Mouse (Mus musculus) T-helper 17 cell (primary cell): ENCODE results near the gene Saa2.

Experiments used
- in situ Hi-C, 2 experiments: fragments of 300-600 bp; cut with MboI, MseI; formaldehyde crosslinking; loops; 1 replicate in 1 of 2; 2 replicates in 1 of 2; pipeline ENCODE4 v1.15.1; 2025; ENCODE audit warnings: high pct_unique_total_duplicates in 2 of 2

Saa2 gene

DNA sequence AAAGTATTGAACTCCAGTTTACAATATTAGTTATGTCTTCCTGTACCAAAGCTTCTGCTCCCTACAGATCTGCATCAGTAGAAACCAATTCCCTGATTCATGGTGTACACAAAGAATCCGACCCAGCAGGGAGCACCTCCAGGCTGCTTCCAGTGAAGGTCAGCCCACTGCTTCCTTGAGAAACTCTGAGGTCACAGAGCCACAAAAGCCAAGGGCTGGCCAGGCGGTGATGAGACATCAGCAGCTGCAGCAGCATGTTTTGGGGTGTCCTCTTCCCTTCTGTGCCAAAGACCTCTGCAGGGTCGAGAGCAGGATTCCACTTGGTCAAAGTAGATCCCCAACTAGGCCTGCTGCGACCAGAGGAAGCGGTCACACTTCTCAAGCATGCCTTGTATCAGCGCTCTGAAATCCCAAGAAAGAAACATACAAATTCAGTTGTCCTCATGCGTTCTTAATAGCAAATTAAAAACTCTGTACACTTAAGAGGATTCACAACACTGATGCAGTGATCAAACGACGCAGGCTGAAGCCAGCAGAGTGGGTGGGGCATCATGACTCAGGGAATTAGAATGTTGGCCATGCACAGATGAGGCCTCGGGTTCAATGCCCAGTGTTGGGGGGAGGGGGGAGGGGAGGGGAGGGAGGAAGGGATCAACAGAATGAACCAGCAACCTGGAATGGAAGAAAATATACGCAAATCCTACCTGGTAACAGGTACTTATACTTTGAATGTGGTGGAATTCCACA is 9.6 kb downstream of the Saa2 start:
- in situ Hi-C loops: no loop called here

DNA sequence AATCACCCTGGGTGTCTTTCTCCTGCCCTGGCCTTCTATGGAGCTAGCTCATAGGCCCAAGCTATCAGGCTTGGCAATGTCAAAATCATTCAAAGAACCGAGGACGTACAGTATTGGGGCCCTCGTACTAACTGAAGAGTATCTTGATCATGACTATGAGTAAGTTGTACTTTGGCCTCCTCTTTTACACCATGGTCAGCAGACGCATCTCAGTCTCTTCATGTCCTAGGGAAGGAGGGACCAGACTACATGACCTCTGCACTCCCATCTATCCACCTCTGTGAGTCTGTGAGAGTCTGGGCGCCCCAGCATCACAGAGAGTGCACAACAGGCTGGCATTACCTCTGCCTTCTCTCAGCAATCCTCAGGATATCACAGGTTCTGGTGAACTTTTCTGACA is 11.0 kb downstream of the Saa2 start:
- in situ Hi-C loops: no loop called here

DNA sequence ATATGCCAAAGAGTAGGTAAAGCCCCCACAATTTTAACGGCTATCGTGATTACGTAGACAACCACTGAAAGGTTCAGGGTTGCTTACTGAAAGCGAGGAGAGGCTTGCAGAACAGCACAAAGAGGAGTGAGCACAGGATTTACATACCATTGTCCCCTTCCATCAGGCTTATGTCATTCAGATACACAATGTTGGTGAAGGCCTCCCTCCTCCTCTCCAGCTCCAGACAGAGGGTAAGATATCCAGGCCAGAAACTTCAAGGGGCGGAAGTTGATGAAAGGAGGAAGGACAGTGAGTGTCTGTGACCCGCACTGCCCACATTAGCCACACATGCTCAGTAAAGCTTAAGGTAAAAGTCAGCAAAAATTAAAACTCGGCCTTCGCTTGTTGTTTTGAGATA is 13.1 kb downstream of the Saa2 start:
- in situ Hi-C loops: no loop called here

DNA sequence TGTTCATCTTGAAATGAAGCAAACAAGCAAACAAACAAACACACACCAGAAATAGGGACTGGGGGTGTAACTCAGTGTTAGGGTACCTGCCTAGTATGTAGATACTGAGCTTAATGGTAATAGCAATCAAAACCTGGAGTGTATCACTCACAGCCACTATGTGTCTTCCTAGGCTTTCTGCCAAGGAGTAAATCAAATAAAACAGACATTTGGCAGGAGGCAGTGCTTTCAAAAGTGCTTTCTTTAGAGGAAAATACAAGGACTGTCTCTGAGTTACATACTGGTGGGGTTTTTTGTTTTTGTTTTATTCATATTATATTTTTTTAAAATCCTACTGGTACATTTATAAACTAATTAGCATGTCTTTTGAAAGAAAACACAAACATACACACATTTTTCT is 15.8 kb downstream of the Saa2 start:
- in situ Hi-C loops: no loop called here

DNA sequence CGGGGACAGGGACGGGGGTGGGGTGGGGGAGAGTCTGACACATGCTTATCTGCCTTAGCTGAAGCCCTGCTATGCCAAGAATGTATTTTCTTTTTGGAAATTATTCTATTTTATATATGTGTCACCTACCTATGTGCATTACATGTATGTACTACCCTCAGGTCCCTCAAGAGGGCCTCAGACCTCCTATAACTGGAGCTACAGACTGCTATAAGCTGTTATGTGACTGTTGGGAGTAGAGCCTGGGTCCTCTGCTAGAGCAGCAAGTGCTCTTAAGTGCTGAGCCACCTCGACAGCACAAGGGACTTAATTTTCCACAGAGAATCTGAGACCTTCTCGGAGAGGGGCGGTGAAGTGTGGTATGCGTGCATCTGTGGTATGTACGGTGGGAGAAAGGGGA is 16.9 kb downstream of the Saa2 start:
- in situ Hi-C loops: no loop called here

DNA sequence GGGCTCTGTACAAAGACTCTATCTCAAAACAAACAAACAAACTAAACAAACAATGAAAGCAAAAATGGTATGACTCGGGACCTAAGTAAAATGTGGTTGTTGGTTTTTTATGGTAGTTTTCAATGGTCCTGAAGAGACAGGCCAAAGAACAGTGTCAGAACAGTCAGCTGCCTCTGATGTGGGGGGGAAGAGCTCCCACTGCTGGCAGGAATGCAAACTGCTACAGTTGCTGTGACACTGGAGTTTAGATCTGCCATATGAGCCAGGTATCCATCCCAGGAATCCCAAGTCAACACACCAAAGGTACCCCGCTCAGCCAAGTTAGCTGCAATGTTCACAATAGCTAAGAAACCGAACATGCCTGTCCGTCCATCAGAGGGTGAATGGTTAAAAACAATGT is 19.1 kb downstream of the Saa2 start:
- in situ Hi-C loops: no loop called here

DNA sequence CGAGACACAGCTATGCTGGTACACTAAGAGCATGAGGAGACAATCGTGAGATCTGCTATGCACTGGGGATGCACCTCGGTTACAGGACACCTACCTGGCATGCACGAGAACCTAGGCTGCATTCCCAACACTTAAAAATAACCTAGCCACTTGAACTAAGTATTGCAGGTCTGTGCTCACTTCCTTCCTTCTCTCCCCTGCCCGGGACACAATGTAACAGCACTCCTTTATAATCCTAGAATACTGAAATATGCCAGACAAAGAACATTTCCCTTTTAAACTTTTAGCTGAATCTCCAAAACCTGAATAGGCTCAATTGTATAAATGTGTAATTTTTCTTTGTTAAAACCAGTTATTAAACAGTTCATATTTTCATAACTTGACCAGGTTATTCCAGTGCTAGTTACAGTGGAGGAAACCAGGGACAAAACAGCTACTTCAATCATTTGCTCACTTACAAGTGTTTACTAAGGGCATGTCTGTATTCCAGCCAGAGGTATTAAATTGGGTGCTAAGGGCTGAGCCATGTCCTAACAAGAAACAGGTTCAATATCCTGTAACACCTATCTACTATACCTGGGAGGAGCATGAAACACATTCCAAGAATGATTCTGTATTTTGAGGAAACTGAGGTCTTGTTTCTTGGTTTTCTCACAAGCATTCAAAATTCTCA is 37.7 kb downstream of the Saa2 start:
- in situ Hi-C loops: loop anchor here in 1 of 2 experiments (25.0 kb wide), 1 partner anchor 1402 kb away; the partner anchor contains the start of gene Snrnp70

DNA sequence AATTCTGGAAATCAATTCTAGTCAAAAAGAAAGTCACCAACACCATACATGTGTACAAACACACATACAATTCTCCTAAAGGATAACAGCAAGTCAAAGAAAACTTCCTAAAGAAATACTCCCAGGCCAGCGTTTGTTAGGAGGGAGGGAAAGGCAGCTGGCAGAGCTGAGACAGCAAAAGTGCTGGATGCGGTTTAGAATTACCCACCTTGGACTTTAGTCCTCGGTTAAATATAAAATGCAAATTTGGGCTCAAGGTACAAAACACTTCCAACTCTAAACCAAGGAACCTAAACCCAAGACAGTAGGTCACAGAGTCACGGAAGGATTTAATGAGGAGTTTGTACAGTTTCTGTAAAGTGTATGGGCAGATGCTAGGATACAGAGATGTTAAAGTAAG is 42.3 kb downstream of the Saa2 start:
- in situ Hi-C loops: loop anchor here in 1 of 2 experiments (25.0 kb wide), 1 partner anchor 1407 kb away; the partner anchor contains the start of gene Snrnp70

DNA sequence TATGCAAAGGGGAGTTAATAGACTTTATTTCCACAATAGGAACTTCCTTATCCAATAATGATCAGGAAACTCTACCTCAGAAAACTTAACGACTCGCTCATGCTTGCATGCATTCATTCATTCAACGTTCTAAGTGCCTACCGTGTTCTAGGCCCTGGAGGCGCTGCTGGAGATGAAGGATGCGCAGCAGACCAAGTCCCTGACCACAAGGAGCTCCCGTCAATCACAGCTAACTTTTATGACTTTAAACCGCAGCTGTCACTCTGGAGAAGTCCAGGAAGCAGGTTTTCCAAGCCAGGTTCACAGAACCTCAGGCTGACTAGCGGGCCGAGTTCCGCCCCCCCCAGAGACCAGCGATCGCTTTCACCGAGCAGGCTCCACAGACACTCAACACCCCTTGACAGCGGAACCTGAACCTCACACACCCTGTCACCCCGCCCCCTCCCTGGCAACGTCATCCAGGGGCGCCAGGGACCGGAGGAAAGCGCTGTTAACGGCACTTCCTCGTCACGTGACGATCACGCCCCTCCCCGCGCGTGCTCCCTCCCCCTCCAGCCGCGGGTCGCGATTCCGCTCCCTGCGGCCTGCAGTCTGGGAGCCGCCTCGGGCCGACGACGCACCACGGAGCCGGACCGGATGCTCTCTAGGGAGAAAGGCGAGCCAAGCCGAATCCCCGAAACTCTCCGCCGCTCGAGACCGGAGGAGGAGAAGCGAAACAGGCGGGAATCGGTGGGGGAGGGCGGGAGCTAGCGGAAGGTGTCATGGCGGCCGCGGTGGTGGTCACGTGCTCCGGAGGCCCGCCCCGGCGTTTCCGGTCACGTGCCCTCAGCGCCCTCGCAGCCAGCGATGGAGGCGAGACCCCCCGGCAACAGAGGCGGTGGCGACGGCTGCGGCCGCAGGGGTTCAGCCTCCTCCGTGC is 44.0 kb downstream of the Saa2 start, which contains the start of the genes Hps5 and Gtf2h1:
Hps5 (minus strand) TSS at position 778 of the 919 bp plus-strand sequence.
Gtf2h1 (plus strand) TSS at position 817 of the 919 bp plus-strand sequence.
- in situ Hi-C loops: loop anchor here (5.0 to 25.0 kb wide), 2 partner anchors 52 to 1408 kb away; partner anchors contain the start of gene Snrnp70 (in 1 of the 2)

DNA sequence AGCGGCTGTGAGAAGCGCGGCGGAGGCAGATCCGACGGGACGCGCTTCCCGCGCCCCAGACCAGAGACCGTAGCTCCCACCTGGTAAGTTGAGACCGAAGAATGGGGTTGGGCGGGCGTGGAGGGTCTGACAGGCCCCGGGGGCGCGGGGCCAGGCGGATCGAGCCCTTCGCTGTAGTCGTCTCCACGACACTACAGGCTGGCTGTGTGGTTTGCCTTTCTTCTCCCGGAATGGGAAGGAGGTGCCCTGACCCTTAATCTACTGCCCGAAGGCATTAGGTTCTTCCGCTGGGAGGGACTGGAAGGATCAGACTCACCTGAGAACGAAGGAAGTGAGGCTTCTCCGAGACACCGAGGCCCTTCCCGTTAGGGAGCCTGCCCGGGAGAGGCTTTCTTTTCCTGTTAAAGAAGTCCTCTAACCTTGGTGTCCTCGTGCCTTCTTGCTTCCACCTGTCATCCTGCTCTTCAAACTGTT is 44.7 kb downstream of the Saa2 start:
- in situ Hi-C loops: loop anchor here (5.0 to 25.0 kb wide), 2 partner anchors 51 to 1409 kb away; partner anchors contain the start of gene Snrnp70 (in 1 of the 2)

DNA sequence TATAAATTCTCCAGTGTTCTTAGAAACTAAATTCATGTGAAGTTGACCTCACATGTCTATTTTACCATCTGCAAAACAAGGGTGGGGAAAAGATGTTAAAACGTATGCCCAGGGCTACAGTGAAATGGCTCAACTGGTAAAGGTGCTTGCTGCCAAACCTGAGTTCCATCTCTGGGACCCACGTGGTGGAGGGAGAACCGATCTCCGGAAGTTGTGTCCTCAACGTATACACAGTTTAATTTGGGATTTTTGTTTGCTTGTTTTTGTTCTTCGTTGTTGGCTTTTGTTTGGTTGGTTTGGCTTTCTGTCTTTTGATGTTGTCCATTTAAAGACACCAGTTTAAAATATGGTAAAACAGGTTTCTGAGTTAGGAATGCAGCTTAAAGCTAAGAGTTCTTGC is 45.2 kb downstream of the Saa2 start:
- in situ Hi-C loops: loop anchor here (5.0 to 25.0 kb wide), 2 partner anchors 51 to 1409 kb away; partner anchors contain the start of gene Snrnp70 (in 1 of the 2)
